Mouse (Mus musculus) forebrain, embryonic 14.5 days (tissue): ENCODE measurements at regions not wholly inside any gene's neighbourhood (a gene's known extent, or its start where the extent isn't known, plus 50 kb on each side); places are given as distances from the start of the nearest gene placed in this dataset.

ENCODE experiments used
- ATAC-seq: fragments of 200-750 bp; cut with Nextera tagmentation; 2 replicates; pipeline ENCODE4 v1.8.0; 2017; ENCODE audit warnings: mild to moderate bottlenecking, moderate library complexity
- DNase-seq: peaks from one replicate; pipeline ENCODE4 v3.0.0-alpha.2; 2015; ENCODE audit warnings: low spot score
- H3K27ac ChIP-seq: fragments of 300-500 bp; sonication (generic); 2 replicates; pipeline ENCODE4 v1.5.1; 2014; ENCODE audit warnings: low read depth, mild to moderate bottlenecking, control low read depth, low read length, moderate library complexity
- H3K27me3 ChIP-seq: fragments of 300-500 bp; sonication (generic); replicated peaks from 2 replicates; pipeline ENCODE4 v1.6.1; 2014; ENCODE audit warnings: low read length, control low read depth, mixed read lengths; ENCODE audit not compliant: control insufficient read depth, insufficient read depth
- H3K36me3 ChIP-seq: fragments of 300-500 bp; sonication (generic); 2 replicates; pipeline ENCODE4 v1.6.1; 2014; ENCODE audit warnings: low read length, control low read depth; ENCODE audit not compliant: control insufficient read depth, insufficient read depth
- H3K4me1 ChIP-seq: fragments of 300-500 bp; sonication (generic); 2 replicates; pipeline ENCODE4 v1.6.1; 2014; ENCODE audit warnings: antibody characterized with exemption, low read length, control low read depth; ENCODE audit not compliant: control insufficient read depth, insufficient read depth
- H3K4me2 ChIP-seq: fragments of 300-500 bp; sonication (generic); 2 replicates; pipeline ENCODE4 v1.6.1; 2014; ENCODE audit warnings: mild to moderate bottlenecking, control low read depth, low read length
- H3K4me3 ChIP-seq: fragments of 300-500 bp; sonication (generic); 2 replicates; pipeline ENCODE4 v1.5.1; 2014; ENCODE audit warnings: low read depth, low read length, control low read depth
- H3K9ac ChIP-seq: fragments of 300-500 bp; sonication (generic); 2 replicates; pipeline ENCODE4 v1.6.1; 2014; ENCODE audit warnings: mild to moderate bottlenecking, low read length, control low read depth, moderate library complexity
- H3K9me3 ChIP-seq: fragments of 300-500 bp; sonication (generic); replicated peaks from 2 replicates; pipeline ENCODE4 v1.6.1; 2016; ENCODE audit warnings: low read length, control low read depth, mixed read lengths; ENCODE audit not compliant: control insufficient read depth
- WGBS: fragments of 180-500 bp; shearing (Covaris S2); extraction: QIAGEN DNeasy Blood & Tissue Kit; methylation state at CpG from one replicate; pipeline ENCODE4 v1.1.7; 2014; 5-methylcytosine and 5-hydroxymethylcytosine counted together

- H3K36me3 ChIP-seq: no peaks in the 10 kb centered on the region
- H3K9ac ChIP-seq: no peak overlapping the region
- no peaks in the 10 kb centered on the region for H3K27me3 ChIP-seq
- no peak for ATAC-seq
- no peak overlapping the region for H3K27ac ChIP-seq
- H3K4me3 ChIP-seq: no peak overlapping the region
- H3K4me1 ChIP-seq: no peaks in the 10 kb centered on the region
- no peak overlapping the region for H3K4me2 ChIP-seq
- no peaks in the 10 kb centered on the region for H3K9me3 ChIP-seq
- WGBS: 92% methylated on average over 5 of the region's 5 CpGs
- no peak for DNase-seq
Observed at GRCm38 (mm10) chr15:96780606-96781005, 81.1 kb upstream of the Slc38a2 start.

DNA sequence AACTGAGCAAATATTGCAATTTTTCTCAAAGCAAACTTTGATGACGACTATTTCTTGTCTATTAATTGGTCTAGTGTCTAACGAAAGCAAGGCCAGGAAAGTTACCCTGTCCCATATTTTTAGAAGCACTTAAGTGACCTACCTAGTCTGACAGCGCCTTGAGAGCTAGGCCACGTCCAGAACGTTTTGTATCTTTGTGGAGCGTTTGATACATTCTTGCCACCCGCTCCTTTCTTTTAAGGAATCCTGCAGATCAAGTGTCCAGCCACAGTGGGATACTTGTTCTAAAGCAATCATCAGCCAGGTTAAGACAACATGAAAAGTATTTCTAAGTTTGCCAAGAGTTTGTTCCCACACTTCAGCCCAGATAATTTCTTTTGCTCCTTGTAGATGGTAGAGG, 79.8 kb upstream of the Slc38a2 start:
- no peaks in the 10 kb centered on the region for H3K36me3 ChIP-seq
- ATAC-seq (no peak), DNase-seq (no peak)
- H3K4me2 ChIP-seq: no peak overlapping the region
- H3K4me1 ChIP-seq: no peaks in the 10 kb centered on the region
- no peak overlapping the region for H3K9ac ChIP-seq
- no peak overlapping the region for H3K4me3 ChIP-seq
- WGBS: 89% methylated on average over 7 of the region's 7 CpGs
- H3K27me3 ChIP-seq: no peaks in the 10 kb centered on the region
- no peak overlapping the region for H3K27ac ChIP-seq
- H3K9me3 ChIP-seq: no peaks in the 10 kb centered on the region

- Histone ChIP-seq H3K9ac (no peak overlapping the region), H3K9me3 (no peaks in the 10 kb centered on the region), H3K27me3 (no peaks in the 10 kb centered on the region), H3K4me3 (no peak overlapping the region), H3K36me3 (no peaks in the 10 kb centered on the region), H3K27ac (no peak overlapping the region), H3K4me1 (no peaks in the 10 kb centered on the region), H3K4me2 (no peak overlapping the region)
- no peak for DNase-seq
- ATAC-seq: no peak
- 94% methylated on average over 15 of the region's 15 CpGs for WGBS
Observed at GRCm38 (mm10) chr15:96778321-96778926, 78.9 kb upstream of the Slc38a2 start.

GRCm38 (mm10) chr15:96776476-96777075, 77.0 kb upstream of the Slc38a2 start:
- no peaks in the 10 kb centered on the region for H3K36me3 ChIP-seq
- H3K27me3 ChIP-seq: no peaks in the 10 kb centered on the region
- no peaks in the 10 kb centered on the region for H3K9me3 ChIP-seq
- no peak overlapping the region for H3K4me2 ChIP-seq
- no peak overlapping the region for H3K27ac ChIP-seq
- 79% methylated on average over 9 of the region's 9 CpGs for WGBS
- no peak for ATAC-seq
- H3K4me1 ChIP-seq: no peaks in the 10 kb centered on the region
- no peak overlapping the region for H3K9ac ChIP-seq
- no peak for DNase-seq
- no peak overlapping the region for H3K4me3 ChIP-seq

GRCm38 (mm10) chr15:96775129-96775528, 75.6 kb upstream of the Slc38a2 start:
- H3K27me3 ChIP-seq: no peaks in the 10 kb centered on the region
- H3K4me3 ChIP-seq: no peak overlapping the region
- no peak for DNase-seq
- no peaks in the 10 kb centered on the region for H3K4me1 ChIP-seq
- H3K36me3 ChIP-seq: no peaks in the 10 kb centered on the region
- H3K27ac ChIP-seq: no peak overlapping the region
- H3K4me2 ChIP-seq: no peak overlapping the region
- WGBS: 87% methylated on average over 5 of the region's 5 CpGs
- no peak for ATAC-seq
- H3K9me3 ChIP-seq: no peaks in the 10 kb centered on the region
- H3K9ac ChIP-seq: no peak overlapping the region

DNA sequence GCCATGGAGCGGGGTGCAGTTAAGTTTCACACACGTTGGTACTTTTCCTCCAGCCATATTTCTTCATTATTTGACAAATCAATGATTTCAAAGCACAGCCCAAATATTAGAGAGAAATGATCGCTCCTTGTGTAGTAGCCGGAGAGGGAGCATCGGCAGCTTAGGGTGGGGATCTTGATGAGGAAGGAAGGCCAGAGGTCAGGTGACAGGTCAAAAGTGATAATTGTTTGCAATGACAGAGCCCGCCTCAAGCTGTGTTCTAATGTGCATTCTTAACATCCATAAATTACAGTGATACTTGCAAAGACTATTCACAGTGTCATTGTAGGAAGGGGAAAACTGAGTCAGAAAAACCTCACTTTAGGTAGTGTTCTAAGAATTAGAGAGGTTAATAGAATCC, 75.1 kb upstream of the Slc38a2 start:
- H3K27ac ChIP-seq: no peak overlapping the region
- no peaks in the 10 kb centered on the region for H3K9me3 ChIP-seq
- H3K4me3 ChIP-seq: no peak overlapping the region
- H3K4me2 ChIP-seq: no peak overlapping the region
- no peak for ATAC-seq
- no peak overlapping the region for H3K9ac ChIP-seq
- no peaks in the 10 kb centered on the region for H3K36me3 ChIP-seq
- no peaks in the 10 kb centered on the region for H3K4me1 ChIP-seq
- 89% methylated on average over 6 of the region's 6 CpGs for WGBS
- DNase-seq: no peak
- H3K27me3 ChIP-seq: no peaks in the 10 kb centered on the region

DNA sequence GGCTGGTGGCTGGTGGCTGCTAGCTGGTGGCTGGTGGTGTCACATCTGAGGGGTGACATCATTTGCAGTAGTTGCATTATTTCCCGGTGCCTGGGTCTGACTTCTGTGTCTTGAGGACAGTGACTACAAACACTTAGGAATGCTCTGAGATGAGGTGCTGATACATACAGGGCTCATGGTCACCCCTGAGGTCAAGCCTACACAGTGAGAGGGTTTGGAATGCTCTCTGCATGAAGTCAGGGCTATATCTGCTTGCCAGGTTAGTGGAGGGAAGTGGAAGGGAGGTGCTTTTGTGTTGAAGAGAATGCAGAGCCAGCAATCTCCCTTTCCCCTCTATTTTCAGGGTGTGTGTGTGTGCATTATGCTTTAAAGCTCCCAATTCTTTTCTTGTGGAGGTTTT, 74.1 kb upstream of the Slc38a2 start:
- Histone ChIP-seq H3K9me3 (no peaks in the 10 kb centered on the region), H3K36me3 (no peaks in the 10 kb centered on the region), H3K4me3 (no peak overlapping the region), H3K27me3 (no peaks in the 10 kb centered on the region), H3K9ac (no peak overlapping the region), H3K27ac (no peak overlapping the region; the same call in 1 of the 2 replicates), H3K4me1 (no peaks in the 10 kb centered on the region), H3K4me2 (no peak overlapping the region)
- ATAC-seq (no peak), DNase-seq (no peak)
- 88% methylated on average over 1 of the region's 1 CpGs for WGBS

DNA sequence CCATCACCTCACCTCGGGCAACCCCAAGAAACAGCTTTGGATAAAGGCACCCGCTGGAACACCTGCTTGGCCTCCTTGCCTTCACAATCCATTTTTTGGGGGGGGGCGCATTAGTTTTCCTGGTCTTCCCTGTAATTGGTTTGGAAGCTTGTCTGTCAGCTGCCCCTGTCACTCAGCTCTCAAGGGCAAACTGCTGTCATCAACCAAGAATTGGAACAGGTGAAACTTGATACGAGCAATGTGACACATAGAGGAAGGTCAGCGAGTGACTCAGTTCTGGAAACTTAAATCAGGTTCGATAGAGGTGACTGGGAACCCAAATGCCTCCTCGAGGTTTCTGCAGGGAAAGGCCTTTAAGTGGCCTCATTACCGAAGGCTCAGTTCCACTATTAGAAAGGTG, 73.2 kb upstream of the Slc38a2 start:
- Histone ChIP-seq H3K4me2 (no peak overlapping the region), H3K4me3 (no peak overlapping the region), H3K27me3 (no peaks in the 10 kb centered on the region), H3K27ac (no peak overlapping the region), H3K9me3 (no peaks in the 10 kb centered on the region), H3K4me1 (no peaks in the 10 kb centered on the region), H3K36me3 (no peaks in the 10 kb centered on the region), H3K9ac (no peak overlapping the region)
- DNase-seq (no peak), ATAC-seq (no peak)
- WGBS: 88% methylated on average over 8 of the region's 8 CpGs

DNA sequence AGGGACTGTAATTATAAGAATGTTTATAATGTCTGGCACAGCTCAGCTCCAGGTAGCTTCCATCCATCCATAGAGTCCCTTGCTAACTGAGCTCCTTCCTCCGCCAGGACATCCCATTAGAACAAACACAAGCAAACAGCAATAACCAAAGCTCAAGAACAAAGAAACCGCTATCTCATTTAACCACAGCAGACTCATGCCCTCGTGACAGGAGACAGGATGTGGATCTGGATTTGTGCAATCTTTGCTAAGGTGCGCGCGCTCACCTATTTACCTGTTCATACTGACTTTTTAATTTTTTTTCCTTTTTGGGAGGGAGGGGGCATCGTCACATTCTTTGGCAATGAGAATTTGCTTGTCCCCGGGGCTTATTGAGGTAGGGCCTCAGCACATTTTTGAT, 71.3 kb upstream of the Slc38a2 start:
- H3K4me1 ChIP-seq: no peaks in the 10 kb centered on the region
- no peak overlapping the region for H3K4me3 ChIP-seq
- no peak for DNase-seq
- H3K9ac ChIP-seq: no peak overlapping the region
- no peaks in the 10 kb centered on the region for H3K36me3 ChIP-seq
- ATAC-seq: no peak
- H3K9me3 ChIP-seq: no peaks in the 10 kb centered on the region
- H3K27ac ChIP-seq: no peak overlapping the region
- WGBS: 93% methylated on average over 8 of the region's 8 CpGs
- no peak overlapping the region for H3K4me2 ChIP-seq
- no peaks in the 10 kb centered on the region for H3K27me3 ChIP-seq
